Mouse (Mus musculus): ENCODE results near the gene Zfp276. TPM values are rescaled to one million over a fixed set of nuclear protein-coding genes. Genes with fewer than 3 reads are reported as not detected.

Zfp276 gene
- total and polyA plus RNA-seq, 2 experiments = 24.5 to 26.3 TPM

DNA sequence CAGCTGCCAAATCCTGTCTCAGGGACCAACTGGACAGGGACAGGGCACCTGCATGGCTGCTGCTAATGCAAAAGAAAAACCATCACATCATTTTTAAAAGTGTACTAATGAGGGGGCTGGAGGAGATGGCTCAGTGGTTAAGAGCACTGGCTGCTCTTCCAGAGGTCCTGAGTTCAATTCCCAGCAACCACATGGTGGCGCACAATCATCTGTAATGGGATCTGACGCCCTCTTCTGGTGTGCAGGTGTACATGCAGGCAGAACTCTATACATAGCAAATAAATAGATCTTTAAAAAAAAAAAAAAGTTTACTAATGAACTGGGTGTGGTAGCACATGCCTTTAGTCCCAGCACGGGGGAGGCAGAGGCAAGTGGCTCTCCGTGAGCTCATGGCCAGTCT, 54.7 kb downstream of the Zfp276 start:
- H3K4me1 ChIP-seq (ENCODE audit: control insufficient read depth, insufficient read depth, low read length) = no peaks in the 10 kb centered on the region
- no peaks in the 10 kb centered on the region for H3K36me3 ChIP-seq (ENCODE audit: control insufficient read depth, insufficient read depth, low read length)
- WGBS = 80% methylated on average over 4 of the region's 4 CpGs
- H3K27ac ChIP-seq (replicated peaks; ENCODE audit: insufficient read depth, low read depth, low read length) = no peak overlapping the region
- H3K79me2 ChIP-seq (ENCODE audit: control insufficient read depth, insufficient read depth, low read length) = no peaks in the 10 kb centered on the region
- TF ChIP-seq POLR2A (IDR thresholded peaks at IDR 0.05; ENCODE audit: extremely low read depth, insufficient read depth, low read length) = no peak
- no peak for TF ChIP-seq CTCF (IDR thresholded peaks at IDR 0.05; ENCODE audit: low read depth, low read length)
- no peak overlapping the region for H3K4me3 ChIP-seq (ENCODE audit: insufficient read depth, low read depth, low read length)
- H3K27me3 ChIP-seq (ENCODE audit: control insufficient read depth, insufficient read depth, low read length) = no peaks in the 10 kb centered on the region
- DNase-seq (ENCODE audit: extremely low read depth, low read depth, low spot score) = no peak
- H3K9ac ChIP-seq (ENCODE audit: low read depth, low read length) = no peak overlapping the region

- Histone ChIP-seq H3K4me1 (ENCODE audit: control insufficient read depth, insufficient read depth, low read length) (peaks cover 3% of the 10 kb centered on the region; the same call in 1 of the 2 replicates), H3K27ac (replicated peaks; ENCODE audit: insufficient read depth, low read depth, low read length) (no peak overlapping the region), H3K79me2 (ENCODE audit: control insufficient read depth, insufficient read depth, low read length) (no peaks in the 10 kb centered on the region), H3K9ac (ENCODE audit: low read depth, low read length) (peak overlapping the region; percentile 46), H3K4me3 (ENCODE audit: insufficient read depth, low read depth, low read length) (peak overlapping the region; percentile 75), H3K36me3 (ENCODE audit: control insufficient read depth, insufficient read depth, low read length) (no peaks in the 10 kb centered on the region), H3K27me3 (ENCODE audit: control insufficient read depth, insufficient read depth, low read length) (no peaks in the 10 kb centered on the region)
- 9% methylated on average over 21 of the region's 21 CpGs for WGBS
- TF ChIP-seq CTCF (IDR thresholded peaks at IDR 0.05; ENCODE audit: low read depth, low read length) = no peak
- TF ChIP-seq POLR2A (IDR thresholded peaks at IDR 0.05; ENCODE audit: extremely low read depth, insufficient read depth, low read length) = no peak
- DNase-seq (ENCODE audit: extremely low read depth, low read depth, low spot score) = no peak
Measured at GRCm38 (mm10) chr8:123317781-123318466, 63.9 kb downstream of the Zfp276 start.

GRCm38 (mm10) chr8:123318467-123318911, 64.5 kb downstream of the Zfp276 start, which contains the start of gene Fanca:
TSS of gene Fanca (minus strand) at chr8:123318576.
- peak within 1 kb of the TSS; percentile 45; the same call in 1 of the 2 replicates for H3K27ac ChIP-seq (replicated peaks; ENCODE audit: insufficient read depth, low read depth, low read length)
- 0% methylated on average over 24 of the region's 24 CpGs for WGBS

More at GRCm38 (mm10) chr8:123318467-123318911, 64.5 kb downstream of the Zfp276 start, which contains the start of gene Fanca:
- peak; percentile 87 for TF ChIP-seq POLR2A (IDR thresholded peaks at IDR 0.05; ENCODE audit: extremely low read depth, insufficient read depth, low read length)
- peak; percentile 37 for TF ChIP-seq CTCF (IDR thresholded peaks at IDR 0.05; ENCODE audit: low read depth, low read length)
- Histone ChIP-seq H3K4me3 (ENCODE audit: insufficient read depth, low read depth, low read length) (peak within 1 kb of the TSS; percentile 75), H3K27me3 (ENCODE audit: control insufficient read depth, insufficient read depth, low read length) (no peaks in the 10 kb centered on the region), H3K79me2 (ENCODE audit: control insufficient read depth, insufficient read depth, low read length) (no peaks in the 10 kb centered on the region), H3K9ac (ENCODE audit: low read depth, low read length) (peak within 1 kb of the TSS; percentile 68), H3K36me3 (ENCODE audit: control insufficient read depth, insufficient read depth, low read length) (no peaks in the 10 kb centered on the region), H3K4me1 (ENCODE audit: control insufficient read depth, insufficient read depth, low read length) (peaks cover 3% of the 10 kb centered on the region; the same call in 1 of the 2 replicates)
- DNase-seq (ENCODE audit: extremely low read depth, low read depth, low spot score) = peak; percentile 85

Other genes with a start within 250 kb of the Zfp276 start
- 22.1 and 28.0 TPM in 2 replicates for gene Ankrd11, start 211.9 kb upstream of the Zfp276 start, total RNA-seq (2014; rRNA removed)
- 22.7 and 28.3 TPM in 2 replicates for gene Ankrd11, start 211.9 kb upstream of the Zfp276 start, polyA plus RNA-seq (2012; rRNA removed)
- 27.4 and 29.5 TPM in 2 replicates for gene Spg7, start 191.3 kb upstream of the Zfp276 start, total RNA-seq (2014; rRNA removed)
- 62.4 and 81.4 TPM in 2 replicates for gene Spg7, start 191.3 kb upstream of the Zfp276 start, polyA plus RNA-seq (2012; rRNA removed)
- 764 and 919 TPM in 2 replicates for gene Rpl13, start 151.8 kb upstream of the Zfp276 start, total RNA-seq (2014; rRNA removed)
- 634 and 769 TPM in 2 replicates for gene Rpl13, start 151.8 kb upstream of the Zfp276 start, polyA plus RNA-seq (2012; rRNA removed)
- 0.07 and 0.09 TPM in 2 replicates for gene Cpne7, start 136.8 kb upstream of the Zfp276 start, total RNA-seq (2014; rRNA removed)
- 0.09 and 0.28 TPM in 2 replicates for gene Cpne7, start 136.8 kb upstream of the Zfp276 start, polyA plus RNA-seq (2012; rRNA removed)
- gene Sult5a1, start 95.9 kb upstream of the Zfp276 start, total RNA-seq (2014; rRNA removed) = 15.5 and 29.8 TPM in 2 replicates
- gene Sult5a1, start 95.9 kb upstream of the Zfp276 start, polyA plus RNA-seq (2012; rRNA removed) = 62.7 and 154 TPM in 2 replicates
- 0.55 and 0.74 TPM in 2 replicates for gene Dpep1, start 68.0 kb upstream of the Zfp276 start, total RNA-seq (2014; rRNA removed)
- gene Dpep1, start 68.0 kb upstream of the Zfp276 start, polyA plus RNA-seq (2012; rRNA removed) = 0.45 and 1.8 TPM in 2 replicates
- 51.5 and 58.5 TPM in 2 replicates for gene Chmp1a, start 41.4 kb upstream of the Zfp276 start, total RNA-seq (2014; rRNA removed)
- 67.1 and 67.7 TPM in 2 replicates for gene Chmp1a, start 41.4 kb upstream of the Zfp276 start, polyA plus RNA-seq (2012; rRNA removed)
- 0.28 and 0.34 TPM in 2 replicates for gene Spata33, start 41.4 kb upstream of the Zfp276 start, total RNA-seq (2014; rRNA removed)
- 0.13 and 0.61 TPM in 2 replicates for gene Spata33, start 41.4 kb upstream of the Zfp276 start, polyA plus RNA-seq (2012; rRNA removed)
- gene Cdk10, start 29.4 kb upstream of the Zfp276 start, total RNA-seq (2014; rRNA removed) = 16.9 and 18.2 TPM in 2 replicates
- 29.8 and 45.1 TPM in 2 replicates for gene Cdk10, start 29.4 kb upstream of the Zfp276 start, polyA plus RNA-seq (2012; rRNA removed)
- gene Spata2l, start 18.0 kb upstream of the Zfp276 start, total RNA-seq (2014; rRNA removed) = 16.8 and 18.1 TPM in 2 replicates
- gene Spata2l, start 18.0 kb upstream of the Zfp276 start, polyA plus RNA-seq (2012; rRNA removed) = 27.3 and 41.2 TPM in 2 replicates
- 5.6 and 6.6 TPM in 2 replicates for gene Vps9d1, start 153 bp downstream of the Zfp276 start, total RNA-seq (2014; rRNA removed)
- 40.9 and 48.8 TPM in 2 replicates for gene Vps9d1, start 153 bp downstream of the Zfp276 start, polyA plus RNA-seq (2012; rRNA removed)
- gene Fanca, start 64.4 kb downstream of the Zfp276 start, total RNA-seq (2014; rRNA removed) = 0.94 and 1.8 TPM in 2 replicates
- gene Fanca, start 64.4 kb downstream of the Zfp276 start, polyA plus RNA-seq (2012; rRNA removed) = 0.88 and 1.1 TPM in 2 replicates
- under 0.01 and 0.07 TPM in 2 replicates for gene Spire2, start 78.5 kb downstream of the Zfp276 start, total RNA-seq (2014; rRNA removed)
- 0.13 TPM in 1 of 2 replicates, not detected in the other for gene Spire2, start 78.5 kb downstream of the Zfp276 start, polyA plus RNA-seq (2012; rRNA removed)
- gene Tcf25, start 119.6 kb downstream of the Zfp276 start, total RNA-seq (2014; rRNA removed) = 86.7 and 94.3 TPM in 2 replicates
- 83.8 and 117 TPM in 2 replicates for gene Tcf25, start 119.6 kb downstream of the Zfp276 start, polyA plus RNA-seq (2012; rRNA removed)
- gene Mc1r, start 152.9 kb downstream of the Zfp276 start, total RNA-seq (2014; rRNA removed) = not detected in 2 replicates
- gene Mc1r, start 152.9 kb downstream of the Zfp276 start, polyA plus RNA-seq (2012; rRNA removed) = not detected in 2 replicates
- 0.67 TPM in 1 of 2 replicates, not detected in the other for gene Tubb3, start 157.2 kb downstream of the Zfp276 start, total RNA-seq (2014; rRNA removed)
- gene Tubb3, start 157.2 kb downstream of the Zfp276 start, polyA plus RNA-seq (2012; rRNA removed) = not detected in 2 replicates
- gene Def8, start 169.3 kb downstream of the Zfp276 start, total RNA-seq (2014; rRNA removed) = 20.5 and 20.6 TPM in 2 replicates
- 32.2 and 33.5 TPM in 2 replicates for gene Def8, start 169.3 kb downstream of the Zfp276 start, polyA plus RNA-seq (2012; rRNA removed)
- gene Afg3l1, start 223.7 kb downstream of the Zfp276 start, total RNA-seq (2014; rRNA removed) = 22.8 and 26.0 TPM in 2 replicates
- 36.3 and 37.8 TPM in 2 replicates for gene Afg3l1, start 223.7 kb downstream of the Zfp276 start, polyA plus RNA-seq (2012; rRNA removed)